Mouse (Mus musculus) lung, postnatal 0 days (tissue): ENCODE measurements around the gene Abhd12b.

Source experiments
- CTCF ChIP-seq: IDR thresholded peaks from 2 replicates; pipeline ENCODE4 v1.5.1; 2016; ENCODE audit warnings: antibody characterized with exemption, mild to moderate bottlenecking
- EP300 ChIP-seq: IDR thresholded peaks from 2 replicates; pipeline ENCODE4 v1.6.1; 2016; ENCODE audit warnings: antibody characterized with exemption, mild to moderate bottlenecking, control low read depth

GRCm38 (mm10) chr12:70192267-70192727 lies 38.4 kb downstream of the Abhd12b start:
- TF ChIP-seq EP300 = no peak
- no peak for TF ChIP-seq CTCF
